Mouse (Mus musculus): ENCODE results near the gene Auts2.

DNA sequence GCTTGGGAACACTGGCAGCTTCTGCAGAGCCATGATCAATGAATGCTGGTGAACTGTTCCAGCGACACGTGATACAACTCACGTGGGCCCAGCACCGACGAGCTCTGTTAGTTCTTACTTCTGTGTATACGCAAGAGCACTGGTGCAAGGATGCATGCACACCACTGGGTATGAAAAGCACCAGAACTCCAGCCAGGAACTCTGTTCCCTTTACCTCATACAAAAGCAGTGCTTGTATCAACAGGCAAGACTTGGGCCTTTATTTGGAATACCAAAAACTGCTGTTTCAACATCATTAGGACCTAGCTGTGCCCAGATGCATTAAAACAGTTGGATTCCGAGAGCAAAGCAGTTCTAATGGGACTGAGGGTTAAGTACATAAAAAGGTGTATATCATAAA, 295.1 kb downstream of the Auts2 start:
- no peak for TF ChIP-seq ZNF384 (IDR thresholded peaks at IDR 0.05; ENCODE audit: low read depth, low read length)
- no peak for TF ChIP-seq ZC3H11A (IDR thresholded peaks at IDR 0.05; ENCODE audit: borderline replicate concordance, low read depth, low read length)
- TF ChIP-seq CHD2 (IDR thresholded peaks at IDR 0.05; ENCODE audit: low read depth, low read length): no peak
- no peak for TF ChIP-seq HCFC1 (IDR thresholded peaks at IDR 0.05; ENCODE audit: borderline replicate concordance, insufficient read depth, low read length)
- TF ChIP-seq MAFK (IDR thresholded peaks at IDR 0.05; ENCODE audit: insufficient read depth, low read depth, low read length): no peak
